Mouse (Mus musculus) spleen, adult 2 months (tissue): ENCODE results near the gene Ttc41. TPM values are rescaled to one million over a fixed set of nuclear protein-coding genes. Genes with fewer than 3 reads are reported as not detected.

Experiments
- DNase-seq, 2 experiments: peaks; one replicate each; pipeline versions ENCODE4 v3.0.0 to v3.0.0-alpha.2; 2012 to 2021; ENCODE audit warnings: low spot score in 2 of 2, low read depth in 1 of 2
- H3K27ac ChIP-seq: fragments of 200-500 bp; 2 replicates; pipeline ENCODE4 v1.5.1; 2012; ENCODE audit warnings: low read length, inconsistent platforms; ENCODE audit not compliant: insufficient read depth
- H3K27me3 ChIP-seq: fragments of 200-500 bp; 2 replicates; pipeline ENCODE4 v1.6.1; 2012; ENCODE audit warnings: mild to moderate bottlenecking, moderate library complexity, low read length, inconsistent platforms; ENCODE audit not compliant: control insufficient read depth, insufficient read depth
- H3K36me3 ChIP-seq: fragments of 200-500 bp; 2 replicates; pipeline ENCODE4 v1.6.1; 2012; ENCODE audit warnings: mild to moderate bottlenecking, low read length, inconsistent platforms; ENCODE audit not compliant: control insufficient read depth, insufficient read depth
- H3K4me1 ChIP-seq: fragments of 200-500 bp; 2 replicates; pipeline ENCODE4 v1.6.1; 2011; ENCODE audit warnings: inconsistent platforms; ENCODE audit not compliant: control insufficient read depth, insufficient read depth, insufficient read length
- H3K4me3 ChIP-seq: fragments of 200-500 bp; 2 replicates; pipeline ENCODE4 v1.5.1; 2011; ENCODE audit warnings: mild to moderate bottlenecking, inconsistent platforms; ENCODE audit not compliant: insufficient read depth, insufficient read length; ENCODE audit errors: extremely low read depth
- CTCF ChIP-seq: fragments of 200-500 bp; IDR thresholded peaks from 2 replicates; pipeline ENCODE4 v1.5.1; 2011; ENCODE audit warnings: mild to moderate bottlenecking, inconsistent platforms; ENCODE audit not compliant: insufficient read depth, insufficient read length, insufficient replicate concordance; ENCODE audit errors: extremely low read depth
- POLR2A ChIP-seq: fragments of 200-500 bp; IDR thresholded peaks from 2 replicates; pipeline ENCODE4 v1.6.1; 2011; ENCODE audit warnings: low read depth, low read length, inconsistent platforms
- WGBS: fragments of 180-500 bp; shearing (Covaris S2); methylation state at CpG from one replicate; pipeline ENCODE4 v1.1.7; 2018; 5-methylcytosine and 5-hydroxymethylcytosine counted together
- polyA plus RNA-seq: library from polyadenylated mRNA; depleted of rRNA; stranded (reverse); fragments of >200 nt; gene quantifications from 2 replicates; pipeline ENCODE4 v1.2.3, GENCODE M21; 2012

The Ttc41 gene
- polyA plus RNA-seq, 1 experiment = 0.58 TPM

DNA sequence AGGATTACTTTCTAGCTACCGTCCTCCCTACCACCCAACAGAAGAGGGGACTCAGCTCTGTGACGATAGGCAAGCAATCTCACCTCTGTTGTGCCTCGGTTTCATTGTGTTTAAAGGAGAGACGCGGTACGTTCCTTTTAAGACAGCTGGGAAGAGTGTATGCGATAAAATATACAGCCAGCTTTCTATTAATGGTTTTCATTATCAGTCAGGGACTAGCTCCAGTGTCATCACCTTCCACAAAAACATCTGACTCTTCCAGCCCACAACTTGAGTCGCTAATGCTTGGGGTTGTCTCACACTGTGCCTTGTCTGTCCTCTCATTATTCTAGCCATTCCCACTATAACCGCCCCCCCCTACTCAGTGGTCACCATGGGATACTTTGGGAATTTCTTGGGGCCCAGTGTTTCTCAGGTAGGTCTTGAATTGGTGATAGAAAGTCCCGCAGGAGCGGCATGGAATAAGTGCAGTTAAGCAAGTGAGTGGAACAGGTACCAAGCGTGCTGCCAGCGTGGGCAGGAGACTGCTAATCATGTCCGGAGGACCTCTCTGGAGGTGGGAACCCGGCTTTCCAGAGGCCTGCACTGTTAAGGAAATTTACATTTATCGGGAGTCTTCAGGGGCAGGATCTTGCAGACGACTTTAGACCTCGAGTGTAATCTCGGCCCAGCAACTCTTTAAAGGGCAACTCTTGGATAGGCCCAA, 72.2 kb downstream of the Ttc41 start:
- 63% methylated on average over 19 of the region's 19 CpGs for WGBS
- Histone ChIP-seq H3K4me3 (peak overlapping the region; percentile 74), H3K36me3 (no peaks in the 10 kb centered on the region), H3K27ac (peak overlapping the region; percentile 43), H3K4me1 (peaks cover 8% of the 10 kb centered on the region; the same call in 1 of the 2 replicates), H3K27me3 (no peaks in the 10 kb centered on the region)
- peak in 1 of 2 experiments; percentile 6 for DNase-seq
- no peak for TF ChIP-seq CTCF
- TF ChIP-seq POLR2A = no peak

DNA sequence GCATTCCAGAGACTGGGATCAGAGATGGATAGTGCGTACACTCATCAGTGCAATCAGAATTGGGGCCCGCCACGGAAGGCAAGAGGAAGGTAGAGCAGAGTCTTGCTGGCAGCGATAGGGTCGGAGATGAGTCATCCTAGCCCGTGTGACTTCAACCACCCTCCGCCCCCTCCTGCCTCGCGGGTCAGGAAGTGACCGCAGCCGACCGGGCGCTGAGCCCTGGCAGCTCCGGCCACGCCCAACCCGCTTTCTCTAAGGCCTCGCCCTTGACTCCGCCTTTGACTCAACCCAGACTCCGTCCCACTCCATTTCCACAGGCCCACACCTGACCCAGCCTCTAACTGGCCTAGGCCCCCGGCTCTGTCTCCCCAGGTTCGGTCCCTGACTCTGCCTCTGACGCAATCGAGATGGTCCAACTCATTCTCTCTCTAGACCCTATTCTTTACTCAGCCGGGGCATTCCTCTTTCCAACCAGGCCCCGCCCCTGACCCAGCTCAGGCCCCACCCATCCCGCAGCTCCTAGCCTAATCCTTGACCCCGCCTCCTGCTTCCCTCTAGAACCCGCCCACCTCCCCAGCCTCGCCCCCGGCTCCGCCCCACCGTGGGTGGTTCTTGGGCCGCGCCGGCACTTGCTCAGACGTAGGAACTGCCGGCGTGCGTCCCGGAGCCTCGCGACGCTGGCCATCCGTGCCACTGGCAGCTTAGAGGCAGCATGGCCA, 72.9 kb downstream of the Ttc41 start, which contains the start of gene Nt5dc3:
Gene Nt5dc3, plus strand, starts transcription at position 608 of the 719 bp plus-strand sequence.
- H3K36me3 ChIP-seq = no peaks in the 10 kb centered on the region
- H3K4me3 ChIP-seq = peak within 1 kb of the TSS; percentile 74
- DNase-seq = peak; percentile 94 to 95
- no peaks in the 10 kb centered on the region for H3K27me3 ChIP-seq
- WGBS = 1% methylated on average over 44 of the region's 44 CpGs
- peak within 1 kb of the TSS; percentile 91 for H3K27ac ChIP-seq
- TF ChIP-seq POLR2A = peak; percentile 97
- no peak for TF ChIP-seq CTCF
- peaks cover 8% of the 10 kb centered on the region; the same call in 1 of the 2 replicates for H3K4me1 ChIP-seq

DNA sequence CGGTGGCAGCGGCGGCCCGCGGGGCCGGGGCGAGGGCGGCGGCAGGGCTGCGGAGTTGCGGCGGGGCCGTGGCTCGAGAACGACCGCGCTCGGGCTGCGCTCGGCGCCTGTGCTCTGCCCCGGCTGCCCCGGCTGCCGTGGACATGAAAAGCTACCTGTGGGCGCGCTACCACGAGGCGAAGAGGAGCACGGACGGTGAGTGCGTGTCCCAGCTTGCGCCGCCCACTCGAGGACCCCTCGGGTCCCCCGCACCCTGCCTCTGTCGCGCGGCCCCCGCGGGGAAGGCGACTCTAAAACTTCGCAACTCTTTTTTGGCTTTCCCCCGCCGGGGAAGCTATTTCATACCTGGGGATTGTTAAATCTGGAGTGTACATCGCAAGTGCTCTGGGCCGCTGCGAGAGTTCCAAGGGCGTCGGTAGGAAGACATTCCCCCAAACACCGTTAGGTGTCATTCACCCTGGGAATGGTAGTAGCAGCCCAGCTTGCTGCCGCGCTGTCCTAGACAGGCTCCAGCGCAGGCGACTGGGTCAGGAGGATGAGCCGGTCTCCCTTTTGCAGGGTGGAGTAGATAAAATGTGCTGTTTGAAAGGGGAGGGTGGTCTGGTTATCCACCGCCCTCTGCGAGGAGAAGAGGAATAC, 73.6 kb downstream of the Ttc41 start:
- Histone ChIP-seq H3K27me3 (no peaks in the 10 kb centered on the region), H3K36me3 (no peaks in the 10 kb centered on the region), H3K4me1 (peaks cover 8% of the 10 kb centered on the region; the same call in 1 of the 2 replicates), H3K27ac (peak overlapping the region; percentile 58), H3K4me3 (peak overlapping the region; percentile 68)
- TF ChIP-seq CTCF (no peak), POLR2A (no peak)
- peak; percentile 9 to 16 for DNase-seq
- WGBS = under 1% methylated on average over 46 of the region's 58 CpGs

DNA sequence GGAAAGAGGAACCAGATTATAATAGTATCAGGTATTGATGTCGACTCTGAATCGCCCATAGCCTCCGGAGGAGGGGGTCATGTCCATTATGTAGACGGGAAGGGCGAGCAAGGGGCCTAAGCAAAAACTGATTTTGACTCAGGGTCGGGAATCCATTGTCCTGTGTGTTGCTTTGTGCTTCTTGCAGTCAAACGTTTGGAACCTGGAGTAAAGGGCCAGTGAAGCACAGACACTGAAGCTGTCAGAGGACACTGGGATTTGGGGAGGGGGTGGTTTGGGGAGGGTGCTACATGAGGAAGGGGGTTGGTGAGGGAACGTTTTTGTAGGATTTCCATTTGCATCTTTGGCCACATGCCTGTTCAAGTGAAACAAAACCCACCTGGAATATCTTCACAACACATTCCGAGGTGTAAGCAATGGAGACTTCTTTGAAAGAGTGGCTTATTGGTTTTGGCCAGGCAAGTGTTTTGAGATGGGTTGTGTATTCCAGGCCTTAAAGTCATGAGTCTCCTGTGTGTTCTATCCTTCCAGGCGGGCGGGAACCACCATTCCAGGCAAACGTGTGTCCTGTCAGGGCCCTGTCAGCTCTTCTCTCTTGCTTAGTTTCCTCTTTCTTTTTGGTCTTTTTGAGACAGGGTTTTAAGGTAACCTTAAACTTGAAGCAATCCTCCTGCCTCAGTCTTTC, 74.3 kb downstream of the Ttc41 start:
- TF ChIP-seq CTCF = no peak
- no peak for TF ChIP-seq POLR2A
- peaks cover 8% of the 10 kb centered on the region; the same call in 1 of the 2 replicates for H3K4me1 ChIP-seq

DNA sequence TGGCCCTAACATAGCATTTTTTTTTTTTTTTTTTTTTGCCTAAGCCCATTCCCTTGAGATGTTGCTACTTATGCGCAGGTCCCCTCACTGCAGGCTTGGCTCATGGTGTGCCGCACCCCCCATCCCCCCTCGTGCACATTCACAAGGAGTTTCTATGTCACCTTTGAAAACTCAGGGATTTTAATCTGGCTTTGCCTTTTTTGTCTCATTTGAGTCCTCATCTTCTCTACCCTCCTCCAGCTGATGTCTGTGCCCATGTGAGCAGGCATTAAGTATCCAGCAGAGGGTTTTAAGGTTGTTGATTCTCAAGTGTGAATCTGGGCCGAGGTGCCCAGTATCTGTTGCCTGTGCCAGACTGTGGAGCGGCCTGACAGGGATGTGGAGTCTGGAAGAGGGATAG, 76.0 kb downstream of the Ttc41 start:
- no peak for DNase-seq
- H3K27ac ChIP-seq = no peak overlapping the region
- H3K27me3 ChIP-seq = no peaks in the 10 kb centered on the region
- 94% methylated on average over 5 of the region's 5 CpGs for WGBS
- peaks cover 10% of the 10 kb centered on the region; the same call in 1 of the 2 replicates for H3K4me1 ChIP-seq
- no peak overlapping the region for H3K4me3 ChIP-seq
- H3K36me3 ChIP-seq = no peaks in the 10 kb centered on the region
- no peak for TF ChIP-seq POLR2A
- no peak for TF ChIP-seq CTCF

More for the DNA sequence above, 74.3 kb downstream of the Ttc41 start:
- no peak overlapping the region for H3K27ac ChIP-seq
- DNase-seq = no peak
- H3K27me3 ChIP-seq = no peaks in the 10 kb centered on the region
- WGBS = 33% methylated on average over 12 of the region's 12 CpGs
- peak overlapping the region; percentile 68 for H3K4me3 ChIP-seq
- no peaks in the 10 kb centered on the region for H3K36me3 ChIP-seq

DNA sequence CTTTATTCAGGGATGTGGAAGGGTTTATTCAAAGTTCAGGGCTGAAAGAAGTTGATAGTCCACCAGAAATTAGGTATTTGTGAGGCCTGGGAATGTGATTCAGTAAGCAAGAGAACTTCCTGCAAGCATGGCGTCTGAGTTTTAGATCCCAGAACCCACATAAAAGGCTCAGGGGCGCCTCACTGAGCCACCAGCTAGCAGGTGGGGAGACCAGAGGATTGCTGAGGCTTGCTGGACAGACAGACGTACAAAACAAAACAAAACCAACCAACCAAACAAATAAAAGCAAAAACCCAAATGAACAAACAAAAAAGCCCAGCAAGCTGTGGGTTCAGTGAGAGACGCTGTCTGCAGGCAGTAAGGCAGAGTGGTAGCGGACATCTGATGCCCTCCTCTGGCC, 77.0 kb downstream of the Ttc41 start:
- TF ChIP-seq POLR2A (no peak), CTCF (no peak)
- WGBS = 76% methylated on average over 5 of the region's 5 CpGs

More for the DNA sequence above, 77.0 kb downstream of the Ttc41 start:
- no peak for DNase-seq
- Histone ChIP-seq H3K36me3 (no peaks in the 10 kb centered on the region), H3K27me3 (no peaks in the 10 kb centered on the region), H3K4me1 (peaks cover 10% of the 10 kb centered on the region; the same call in 1 of the 2 replicates), H3K27ac (no peak overlapping the region), H3K4me3 (no peak overlapping the region)
